Mouse (Mus musculus) embryonic facial prominence, embryonic 13.5 days (tissue): ENCODE measurements around the gene Enah. TPM values are rescaled to one million over a fixed set of nuclear protein-coding genes. Genes with fewer than 3 reads are reported as not detected.

ENCODE experiments used
- ATAC-seq: fragments of 200-750 bp; cut with Nextera tagmentation; 2 replicates; pipeline ENCODE4 v1.8.0; 2017; ENCODE audit warnings: low read depth; ENCODE audit not compliant: insufficient number of reproducible peaks, insufficient read depth, low FRiP score, low TSS enrichment
- H3K27ac ChIP-seq: fragments of 300-500 bp; sonication (generic); 2 replicates; pipeline ENCODE4 v1.5.1; 2015; ENCODE audit warnings: moderate library complexity, mild to moderate bottlenecking, inconsistent platforms
- H3K27me3 ChIP-seq: fragments of 300-500 bp; sonication (generic); 2 replicates; pipeline ENCODE4 v1.6.1; 2015; ENCODE audit warnings: mild to moderate bottlenecking, inconsistent platforms
- H3K36me3 ChIP-seq: fragments of 300-500 bp; sonication (generic); 2 replicates; pipeline ENCODE4 v1.6.1; 2015; ENCODE audit warnings: mild to moderate bottlenecking, inconsistent platforms
- H3K4me1 ChIP-seq: fragments of 300-500 bp; sonication (generic); 2 replicates; pipeline ENCODE4 v1.6.1; 2015; ENCODE audit warnings: inconsistent platforms
- H3K4me2 ChIP-seq: fragments of 300-500 bp; sonication (generic); 2 replicates; pipeline ENCODE4 v1.6.1; 2015; ENCODE audit warnings: moderate library complexity, mild to moderate bottlenecking, inconsistent platforms
- H3K4me3 ChIP-seq: fragments of 300-500 bp; sonication (generic); 2 replicates; pipeline ENCODE4 v1.5.1; 2015; ENCODE audit warnings: mild to moderate bottlenecking, inconsistent platforms
- H3K9ac ChIP-seq: fragments of 300-500 bp; sonication (generic); 2 replicates; pipeline ENCODE4 v1.6.1; 2015; ENCODE audit warnings: mild to moderate bottlenecking, inconsistent platforms
- H3K9me3 ChIP-seq: fragments of 300-500 bp; sonication (generic); 2 replicates; pipeline ENCODE4 v1.6.1; 2016; ENCODE audit warnings: inconsistent platforms
- WGBS: fragments of 180-500 bp; shearing (Covaris S2); methylation state at CpG from one replicate; pipeline ENCODE4 v1.1.7; 2015; ENCODE audit warnings: mixed read lengths; 5-methylcytosine and 5-hydroxymethylcytosine counted together
- polyA plus RNA-seq: library from polyadenylated mRNA; unstranded; fragments of >200 nt; fragmentation: Nextera tagmentation; extraction: Ambion mirVana; gene quantifications from 2 replicates; pipeline ENCODE4 v1.2.1, GENCODE M21; 2015

Enah gene
- polyA plus RNA-seq = 28.0 and 30.8 TPM in 2 replicates

GRCm38 (mm10) chr1:182019926-182020801 is at the start of gene Enah:
Enah (minus strand) TSS chr1:182019990.
- H3K9ac ChIP-seq = peak within 1 kb of the TSS; percentile 94
- H3K4me3 ChIP-seq = peak within 1 kb of the TSS; percentile 84
- peak; percentile 76 for ATAC-seq
- no peaks in the 10 kb centered on the region for H3K27me3 ChIP-seq
- peak within 1 kb of the TSS; percentile 97 for H3K27ac ChIP-seq
- WGBS = under 1% methylated on average over 54 of the region's 109 CpGs
- H3K36me3 ChIP-seq = peaks cover 4% of the 10 kb centered on the region; the same call in 1 of the 2 replicates
- peaks cover 24% of the 10 kb centered on the region for H3K4me1 ChIP-seq
- no peaks in the 10 kb centered on the region for H3K9me3 ChIP-seq
- peak within 1 kb of the TSS; percentile 78 for H3K4me2 ChIP-seq

GRCm38 (mm10) chr1:182068136-182068535 is 48.3 kb upstream of the Enah start:
- H3K9ac ChIP-seq = no peak overlapping the region
- no peak for ATAC-seq
- no peaks in the 10 kb centered on the region for H3K27me3 ChIP-seq
- WGBS = 82% methylated on average over 7 of the region's 7 CpGs
- H3K4me3 ChIP-seq = no peak overlapping the region
- H3K4me1 ChIP-seq = no peaks in the 10 kb centered on the region
- H3K4me2 ChIP-seq = no peak overlapping the region
- H3K36me3 ChIP-seq = no peaks in the 10 kb centered on the region
- no peak overlapping the region for H3K27ac ChIP-seq
- H3K9me3 ChIP-seq = no peaks in the 10 kb centered on the region

GRCm38 (mm10) chr1:182066527-182067465 is 47.0 kb upstream of the Enah start:
- Histone ChIP-seq H3K4me1 (no peaks in the 10 kb centered on the region), H3K9ac (no peak overlapping the region), H3K4me3 (no peak overlapping the region), H3K9me3 (no peaks in the 10 kb centered on the region; the same call in 1 of the 2 replicates), H3K36me3 (no peaks in the 10 kb centered on the region), H3K27ac (no peak overlapping the region), H3K27me3 (no peaks in the 10 kb centered on the region), H3K4me2 (no peak overlapping the region)
- WGBS = 75% methylated on average over 9 of the region's 9 CpGs
- no peak for ATAC-seq

- H3K27me3 ChIP-seq = no peaks in the 10 kb centered on the region
- WGBS = 67% methylated on average over 8 of the region's 8 CpGs
- no peak overlapping the region for H3K4me3 ChIP-seq
- H3K4me1 ChIP-seq = no peaks in the 10 kb centered on the region
- H3K36me3 ChIP-seq = no peaks in the 10 kb centered on the region
- no peak for ATAC-seq
- H3K27ac ChIP-seq = no peak overlapping the region
- H3K9me3 ChIP-seq = no peaks in the 10 kb centered on the region; the same call in 1 of the 2 replicates
- no peak overlapping the region for H3K4me2 ChIP-seq
- H3K9ac ChIP-seq = no peak overlapping the region
Measured at GRCm38 (mm10) chr1:182063716-182064115, 43.9 kb upstream of the Enah start.

- Histone ChIP-seq H3K36me3 (no peaks in the 10 kb centered on the region), H3K4me3 (no peak overlapping the region), H3K4me2 (no peak overlapping the region), H3K9ac (no peak overlapping the region), H3K27ac (no peak overlapping the region), H3K27me3 (no peaks in the 10 kb centered on the region), H3K9me3 (no peaks in the 10 kb centered on the region; the same call in 1 of the 2 replicates), H3K4me1 (peaks cover 6% of the 10 kb centered on the region; the same call in 1 of the 2 replicates)
- no peak for ATAC-seq
- WGBS = 93% methylated on average over 8 of the region's 8 CpGs
Measured at GRCm38 (mm10) chr1:182062801-182063200, 43.0 kb upstream of the Enah start.

GRCm38 (mm10) chr1:182061203-182061602 is 41.4 kb upstream of the Enah start:
- peaks cover 11% of the 10 kb centered on the region; the same call in 1 of the 2 replicates for H3K4me1 ChIP-seq
- H3K9ac ChIP-seq = no peak overlapping the region
- no peaks in the 10 kb centered on the region for H3K36me3 ChIP-seq
- no peak overlapping the region for H3K27ac ChIP-seq
- ATAC-seq = no peak
- H3K9me3 ChIP-seq = no peaks in the 10 kb centered on the region; the same call in 1 of the 2 replicates
- H3K4me2 ChIP-seq = no peak overlapping the region
- no peaks in the 10 kb centered on the region for H3K27me3 ChIP-seq
- 70% methylated on average over 4 of the region's 4 CpGs for WGBS
- H3K4me3 ChIP-seq = no peak overlapping the region

GRCm38 (mm10) chr1:182059806-182060205 is 40.0 kb upstream of the Enah start:
- Histone ChIP-seq H3K9ac (no peak overlapping the region), H3K4me3 (no peak overlapping the region), H3K4me1 (peaks cover 20% of the 10 kb centered on the region), H3K27ac (no peak overlapping the region), H3K4me2 (no peak overlapping the region), H3K9me3 (no peaks in the 10 kb centered on the region; the same call in 1 of the 2 replicates), H3K36me3 (no peaks in the 10 kb centered on the region), H3K27me3 (no peaks in the 10 kb centered on the region)
- ATAC-seq = no peak
- WGBS = 82% methylated on average over 5 of the region's 5 CpGs

- H3K9ac ChIP-seq = no peak overlapping the region
- no peaks in the 10 kb centered on the region; the same call in 1 of the 2 replicates for H3K9me3 ChIP-seq
- H3K36me3 ChIP-seq = no peaks in the 10 kb centered on the region
- no peaks in the 10 kb centered on the region for H3K27me3 ChIP-seq
- no peak overlapping the region for H3K4me3 ChIP-seq
- 65% methylated on average over 6 of the region's 6 CpGs for WGBS
- no peak overlapping the region; the same call in 1 of the 2 replicates for H3K27ac ChIP-seq
- no peak for ATAC-seq
- no peak overlapping the region for H3K4me2 ChIP-seq
- peaks cover 26% of the 10 kb centered on the region for H3K4me1 ChIP-seq
Measured at GRCm38 (mm10) chr1:182057998-182058397, 38.2 kb upstream of the Enah start.

GRCm38 (mm10) chr1:182055122-182055521 is 35.3 kb upstream of the Enah start:
- Histone ChIP-seq H3K27me3 (no peaks in the 10 kb centered on the region), H3K4me2 (no peak overlapping the region), H3K9me3 (no peaks in the 10 kb centered on the region), H3K27ac (peak overlapping the region; percentile 18; the same call in 1 of the 2 replicates), H3K4me1 (peaks cover 38% of the 10 kb centered on the region), H3K4me3 (no peak overlapping the region), H3K36me3 (no peaks in the 10 kb centered on the region), H3K9ac (no peak overlapping the region)
- WGBS = 41% methylated on average over 9 of the region's 9 CpGs
- no peak for ATAC-seq

- Histone ChIP-seq H3K27me3 (no peaks in the 10 kb centered on the region), H3K4me3 (no peak overlapping the region), H3K36me3 (no peaks in the 10 kb centered on the region), H3K9me3 (no peaks in the 10 kb centered on the region), H3K27ac (peak overlapping the region; percentile 18; the same call in 1 of the 2 replicates), H3K9ac (no peak overlapping the region), H3K4me1 (peaks cover 40% of the 10 kb centered on the region), H3K4me2 (no peak overlapping the region)
- WGBS = 82% methylated on average over 6 of the region's 6 CpGs
- no peak for ATAC-seq
Measured at GRCm38 (mm10) chr1:182054651-182055050, 34.9 kb upstream of the Enah start.

GRCm38 (mm10) chr1:182052973-182053372 is 33.2 kb upstream of the Enah start:
- Histone ChIP-seq H3K4me3 (no peak overlapping the region), H3K4me2 (peak overlapping the region; percentile 30), H3K27ac (peak overlapping the region; percentile 72), H3K27me3 (no peaks in the 10 kb centered on the region), H3K4me1 (peaks cover 41% of the 10 kb centered on the region), H3K36me3 (no peaks in the 10 kb centered on the region), H3K9ac (no peak overlapping the region), H3K9me3 (no peaks in the 10 kb centered on the region)
- ATAC-seq = no peak
- 15% methylated on average over 10 of the region's 10 CpGs for WGBS
